Mouse (Mus musculus) kidney, postnatal 0 days (tissue): ENCODE measurements around the gene Anks1b. TPM values are rescaled to one million over a fixed set of nuclear protein-coding genes. Genes with fewer than 3 reads are reported as not detected.

Experiments
- ATAC-seq: fragments of 200-750 bp; cut with Nextera tagmentation; replicated peaks from 2 replicates; pipeline ENCODE4 v1.8.0; 2017; ENCODE audit warnings: low read depth, moderate number of reproducible peaks, moderate TSS enrichment, moderate library complexity; ENCODE audit not compliant: low FRiP score
- DNase-seq: peaks from one replicate; pipeline ENCODE4 v3.0.0-alpha.2; 2016; ENCODE audit warnings: low spot score
- H3K27ac ChIP-seq: fragments of 300-500 bp; sonication (generic); 2 replicates; pipeline ENCODE4 v1.5.1; 2014; ENCODE audit warnings: mild to moderate bottlenecking
- H3K27me3 ChIP-seq: fragments of 300-500 bp; sonication (generic); 2 replicates; pipeline ENCODE4 v1.6.1; 2014; ENCODE audit warnings: low read length, mixed read lengths; ENCODE audit not compliant: insufficient read depth
- H3K36me3 ChIP-seq: fragments of 300-500 bp; sonication (generic); 2 replicates; pipeline ENCODE4 v1.6.1; 2014; ENCODE audit warnings: low read length, mixed read lengths; ENCODE audit not compliant: insufficient read depth
- H3K4me1 ChIP-seq: fragments of 300-500 bp; sonication (generic); replicated peaks from 2 replicates; pipeline ENCODE4 v1.6.1; 2014; ENCODE audit warnings: antibody characterized with exemption, low read length, mixed read lengths; ENCODE audit not compliant: insufficient read depth
- H3K4me2 ChIP-seq: fragments of 300-500 bp; sonication (generic); 2 replicates; pipeline ENCODE4 v1.6.1; 2014; ENCODE audit warnings: mild to moderate bottlenecking, low read length, moderate library complexity, mixed read lengths
- H3K4me3 ChIP-seq: fragments of 300-500 bp; sonication (generic); replicated peaks from 2 replicates; pipeline ENCODE4 v1.5.1; 2014; ENCODE audit warnings: low read depth, low read length
- H3K9ac ChIP-seq: fragments of 300-500 bp; sonication (generic); 2 replicates; pipeline ENCODE4 v1.6.1; 2014; ENCODE audit warnings: low read depth, low read length
- H3K9me3 ChIP-seq: fragments of 300-500 bp; sonication (generic); replicated peaks from 2 replicates; pipeline ENCODE4 v1.6.1; 2016; ENCODE audit warnings: low read length, inconsistent platforms, mixed read lengths
- CTCF ChIP-seq: IDR thresholded peaks from 2 replicates; pipeline ENCODE4 v1.5.1; 2016; ENCODE audit warnings: antibody characterized with exemption, low read depth, mild to moderate bottlenecking, moderate library complexity
- WGBS: fragments of 180-500 bp; shearing (Covaris S2); extraction: QIAGEN DNeasy Blood & Tissue Kit; methylation state at CpG from one replicate; pipeline ENCODE4 v1.1.7; 2014; 5-methylcytosine and 5-hydroxymethylcytosine counted together
- polyA plus RNA-seq: library from polyadenylated mRNA; unstranded; fragments of >200 nt; fragmentation: Nextera tagmentation; extraction: Ambion mirVana; gene quantifications from 2 replicates; pipeline ENCODE4 v1.2.1, GENCODE M21; 2015

The Anks1b gene
- polyA plus RNA-seq, 1 experiment from 2014 or later: 3.1 TPM

DNA sequence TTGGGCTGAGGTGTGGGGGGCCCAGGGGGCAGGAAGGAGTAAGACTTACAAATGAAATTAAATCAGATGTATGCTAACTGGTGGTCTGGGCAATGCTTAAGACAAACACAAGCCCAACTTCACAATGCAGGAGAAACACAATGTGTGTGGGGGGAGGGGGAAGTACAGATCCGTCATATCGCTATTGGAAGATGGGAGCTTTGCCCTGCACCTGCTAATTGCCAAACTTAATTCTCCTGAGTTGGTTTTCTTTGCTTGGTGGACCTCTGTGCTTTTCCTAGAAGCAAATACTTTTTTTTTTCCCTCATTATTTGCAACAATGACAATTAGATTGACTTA is 957.9 kb downstream of the Anks1b start:
- whole genome bisulfite sequencing: 16% methylated on average over 2 of the region's 2 CpGs
- Histone ChIP-seq H3K27ac (no peak overlapping the region), H3K27me3 (peaks cover 46% of the 10 kb centered on the region), H3K9ac (no peak overlapping the region), H3K36me3 (no peaks in the 10 kb centered on the region), H3K9me3 (no peaks in the 10 kb centered on the region), H3K4me1 (0 out of 2 replicates have a peak, but pooled peaks cover 5% of the 10 kb centered on the region), H3K4me3 (no peak overlapping the region), H3K4me2 (no peak overlapping the region)
- no peak for TF ChIP-seq CTCF
- DNase-seq (no peak), ATAC-seq (no peak)

DNA sequence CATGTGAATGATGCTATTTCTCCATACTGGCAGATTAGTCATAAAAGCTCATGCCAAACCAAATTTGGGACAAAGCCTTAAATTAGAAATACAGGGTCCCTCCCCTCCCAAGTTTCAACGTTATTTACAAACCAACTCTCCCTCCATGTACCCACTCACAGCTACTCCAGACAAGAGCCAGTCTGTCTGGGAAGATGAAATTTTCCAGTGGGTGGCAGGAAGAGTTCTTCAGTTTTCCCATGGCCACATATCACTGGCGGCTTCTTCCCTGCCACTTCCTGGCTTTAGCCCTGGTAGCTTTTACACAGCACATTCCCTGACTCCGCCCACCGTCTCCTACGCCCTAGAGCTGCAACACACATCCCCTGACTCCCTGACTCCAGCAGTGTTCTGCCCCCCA is 961.0 kb downstream of the Anks1b start:
- Histone ChIP-seq H3K9ac (no peak overlapping the region), H3K27me3 (peaks cover 24% of the 10 kb centered on the region), H3K4me2 (no peak overlapping the region), H3K27ac (no peak overlapping the region), H3K4me3 (no peak overlapping the region), H3K9me3 (no peaks in the 10 kb centered on the region), H3K36me3 (no peaks in the 10 kb centered on the region), H3K4me1 (0 out of 2 replicates have a peak, but pooled peaks cover 2% of the 10 kb centered on the region)
- WGBS: 29% methylated on average over 5 of the region's 5 CpGs
- TF ChIP-seq CTCF: no peak
- DNase-seq (no peak), ATAC-seq (no peak)

DNA sequence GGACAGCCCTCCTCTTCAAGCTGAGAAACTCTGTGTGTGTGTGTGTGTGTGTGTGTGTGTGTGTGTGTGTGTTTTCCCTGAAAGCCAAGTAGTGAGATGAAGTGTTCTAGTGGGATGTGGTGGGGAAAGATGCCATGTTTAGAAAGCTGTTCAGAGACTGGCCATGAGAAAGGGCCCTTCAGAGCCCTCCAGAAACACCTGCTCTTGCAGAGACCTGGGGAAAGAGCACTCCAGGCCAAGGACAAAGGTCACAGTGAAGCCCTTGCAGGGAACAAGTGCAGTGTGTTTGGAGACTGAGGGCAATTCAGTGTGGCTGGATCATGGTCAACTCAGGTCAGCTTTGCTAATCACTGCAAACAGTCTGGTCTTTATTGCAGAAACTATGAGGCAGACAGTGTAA is 961.9 kb downstream of the Anks1b start:
- no peak for TF ChIP-seq CTCF
- H3K27me3 ChIP-seq: peaks cover 21% of the 10 kb centered on the region
- no peak overlapping the region for H3K4me2 ChIP-seq
- H3K9ac ChIP-seq: no peak overlapping the region
- no peak overlapping the region for H3K27ac ChIP-seq
- H3K4me3 ChIP-seq: no peak overlapping the region
- ATAC-seq (no peak), DNase-seq (no peak)
- H3K4me1 ChIP-seq: no peaks in the 10 kb centered on the region
- H3K36me3 ChIP-seq: no peaks in the 10 kb centered on the region
- H3K9me3 ChIP-seq: no peaks in the 10 kb centered on the region

DNA sequence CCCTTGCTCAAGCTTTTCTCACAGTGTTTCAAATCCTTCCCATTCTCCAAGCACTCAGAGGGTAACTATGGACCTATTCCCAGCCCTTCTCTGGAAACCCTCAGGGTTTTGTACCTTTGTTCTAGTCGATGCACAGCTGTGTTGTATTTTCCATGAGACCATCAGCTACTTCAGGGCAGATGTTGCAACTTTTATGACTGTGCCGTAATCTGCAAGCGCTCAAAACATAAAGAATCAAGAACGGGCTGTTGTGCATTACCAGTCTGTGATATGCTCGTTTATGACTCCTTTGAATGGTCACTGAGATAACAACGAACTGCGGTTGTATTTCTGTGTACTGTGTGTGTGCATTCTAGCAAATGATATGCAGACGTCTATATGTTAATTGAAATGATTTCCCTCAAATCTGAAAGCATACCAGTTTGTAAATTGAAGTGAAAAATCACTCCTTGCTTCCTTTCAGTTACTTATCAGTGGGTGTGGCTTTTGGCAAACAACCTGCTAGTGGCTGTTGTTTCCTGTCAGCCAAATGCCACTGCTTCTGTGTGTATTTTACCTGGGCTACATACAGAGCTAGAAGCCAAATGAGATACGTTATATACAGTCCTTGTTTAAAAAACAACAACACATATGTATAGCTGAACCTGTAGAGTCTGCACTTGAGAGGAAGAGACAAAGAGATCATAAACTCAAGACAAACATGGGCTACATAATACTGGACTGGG is 966.5 kb downstream of the Anks1b start:
- Histone ChIP-seq H3K36me3 (no peaks in the 10 kb centered on the region), H3K4me1 (no peaks in the 10 kb centered on the region), H3K4me2 (no peak overlapping the region), H3K4me3 (no peak overlapping the region), H3K27ac (no peak overlapping the region), H3K9me3 (no peaks in the 10 kb centered on the region; the same call in 1 of the 2 replicates), H3K27me3 (no peaks in the 10 kb centered on the region), H3K9ac (no peak overlapping the region)
- no peak for TF ChIP-seq CTCF
- DNase-seq (no peak), ATAC-seq (no peak)
- 85% methylated on average over 9 of the region's 9 CpGs for WGBS

DNA sequence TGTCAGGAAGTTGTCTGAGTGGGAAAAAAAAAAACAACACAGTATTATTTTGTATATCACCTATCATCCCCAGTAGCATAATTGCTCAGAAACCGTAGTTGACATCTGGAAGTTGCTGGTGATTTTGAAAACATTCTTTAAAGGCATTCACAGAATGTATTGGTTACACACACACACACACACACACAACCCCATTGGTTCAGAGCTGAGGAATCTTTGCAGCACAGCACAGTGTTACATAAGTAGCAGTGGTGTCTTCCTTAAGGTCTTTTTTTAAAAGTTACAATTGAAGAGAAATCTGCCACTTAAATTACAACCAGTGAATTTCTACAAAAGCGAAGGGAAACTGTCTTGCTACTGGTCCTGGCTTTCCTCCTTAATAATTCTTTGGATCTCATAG is 969.1 kb downstream of the Anks1b start:
- no peaks in the 10 kb centered on the region for H3K27me3 ChIP-seq
- no peak overlapping the region for H3K27ac ChIP-seq
- H3K9ac ChIP-seq: no peak overlapping the region
- H3K9me3 ChIP-seq: no peaks in the 10 kb centered on the region; the same call in 1 of the 2 replicates
- H3K4me3 ChIP-seq: no peak overlapping the region
- no peak overlapping the region for H3K4me2 ChIP-seq
- ATAC-seq (no peak), DNase-seq (no peak)
- 77% methylated on average over 2 of the region's 2 CpGs for WGBS
- no peak for TF ChIP-seq CTCF
- no peaks in the 10 kb centered on the region for H3K36me3 ChIP-seq
- no peaks in the 10 kb centered on the region for H3K4me1 ChIP-seq

DNA sequence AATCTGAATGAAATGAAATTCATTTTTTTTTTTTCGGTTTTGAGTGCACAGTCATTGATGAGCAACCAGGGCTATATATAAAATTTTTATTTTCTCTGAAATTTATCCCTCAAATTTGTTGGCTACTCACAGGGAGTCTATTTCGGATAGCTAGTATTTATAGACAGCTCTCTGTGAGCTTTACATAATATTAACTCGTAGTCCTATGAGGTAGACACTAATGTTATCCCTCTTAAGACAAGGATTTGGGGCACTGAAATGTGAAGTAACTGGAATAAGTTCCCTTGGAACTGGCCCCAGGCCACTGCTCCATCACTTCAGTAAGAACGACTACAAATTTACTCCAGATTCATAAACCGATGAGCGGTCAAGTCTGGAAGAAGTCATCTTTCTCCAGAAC is 977.8 kb downstream of the Anks1b start:
- ATAC-seq (no peak), DNase-seq (no peak)
- no peak for TF ChIP-seq CTCF
- Histone ChIP-seq H3K4me1 (no peaks in the 10 kb centered on the region), H3K9me3 (no peaks in the 10 kb centered on the region), H3K4me2 (no peak overlapping the region), H3K36me3 (no peaks in the 10 kb centered on the region), H3K4me3 (no peak overlapping the region), H3K27ac (no peak overlapping the region), H3K27me3 (no peaks in the 10 kb centered on the region), H3K9ac (no peak overlapping the region)
- WGBS: 82% methylated on average over 6 of the region's 6 CpGs

DNA sequence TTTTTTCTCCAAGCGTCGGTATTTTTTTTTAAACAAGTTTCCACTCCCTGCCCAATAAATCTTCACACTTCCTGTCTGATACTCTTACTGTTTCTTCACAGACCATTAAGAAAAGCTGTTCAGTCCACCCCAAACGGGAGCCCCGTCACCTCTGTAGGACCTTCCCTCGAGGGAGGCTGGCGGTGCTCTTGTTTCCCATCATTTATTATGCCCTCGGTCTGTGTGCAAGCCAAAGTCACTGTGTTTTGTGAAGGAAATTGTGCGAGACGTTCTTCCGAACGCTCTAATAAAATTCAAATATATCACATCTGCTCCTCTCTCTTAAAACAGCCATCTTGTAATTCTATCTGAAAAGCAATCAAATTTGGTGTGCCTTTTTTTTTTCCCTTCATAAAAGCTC is 978.7 kb downstream of the Anks1b start:
- Histone ChIP-seq H3K4me1 (no peaks in the 10 kb centered on the region), H3K9ac (no peak overlapping the region), H3K9me3 (no peaks in the 10 kb centered on the region), H3K27ac (no peak overlapping the region), H3K4me3 (no peak overlapping the region), H3K27me3 (no peaks in the 10 kb centered on the region), H3K4me2 (peak overlapping the region; percentile 45), H3K36me3 (no peaks in the 10 kb centered on the region)
- WGBS: 5% methylated on average over 11 of the region's 11 CpGs
- ATAC-seq (no peak; the same call in 1 of the 2 replicates), DNase-seq (peak; percentile 91)
- TF ChIP-seq CTCF: no peak
